Mouse (Mus musculus): ENCODE measurements around the gene Mblac2. TPM values are rescaled to one million over a fixed set of nuclear protein-coding genes. Genes with fewer than 3 reads are reported as not detected.

The Mblac2 gene
- 5.9 and 7.8 TPM in 2 replicates for polyA plus RNA-seq (2014; fragmentation: Nextera tagmentation; extraction: Ambion mirVana)

- DNase-seq (ENCODE audit: low spot score, missing footprints) = peak; percentile 100
- H3K36me3 ChIP-seq (ENCODE audit: control insufficient read depth, insufficient read depth, low read length) = no peaks in the 10 kb centered on the region
- peak within 1 kb of the TSS; percentile 71 for H3K9ac ChIP-seq (ENCODE audit: low read length)
- peak within 1 kb of the TSS; percentile 87 for H3K4me3 ChIP-seq (ENCODE audit: low read depth, low read length)
- ATAC-seq (ENCODE audit: low FRiP score) = peak; percentile 97
- H3K9me3 ChIP-seq (ENCODE audit: control insufficient read depth, low read length) = no peaks in the 10 kb centered on the region
- H3K4me2 ChIP-seq = peak within 1 kb of the TSS; percentile 99
- under 1% methylated on average over 59 of the region's 61 CpGs for WGBS
- H3K27me3 ChIP-seq (ENCODE audit: control insufficient read depth, insufficient read depth, low read length) = no peaks in the 10 kb centered on the region
- H3K27ac ChIP-seq (ENCODE audit: low read depth, low read length) = peak within 1 kb of the TSS; percentile 50; the same call in 1 of the 2 replicates
- peaks cover 13% of the 10 kb centered on the region for H3K4me1 ChIP-seq (ENCODE audit: control insufficient read depth, insufficient read depth, low read length)
These were observed at the start of gene Mblac2, which contains the start of gene Polr3g for GRCm38 (mm10) chr13:81710775-81711545. Gene Mblac2, plus strand, starts transcription at chr13:81711341. Gene Polr3g, minus strand, starts transcription at chr13:81711013.

DNA sequence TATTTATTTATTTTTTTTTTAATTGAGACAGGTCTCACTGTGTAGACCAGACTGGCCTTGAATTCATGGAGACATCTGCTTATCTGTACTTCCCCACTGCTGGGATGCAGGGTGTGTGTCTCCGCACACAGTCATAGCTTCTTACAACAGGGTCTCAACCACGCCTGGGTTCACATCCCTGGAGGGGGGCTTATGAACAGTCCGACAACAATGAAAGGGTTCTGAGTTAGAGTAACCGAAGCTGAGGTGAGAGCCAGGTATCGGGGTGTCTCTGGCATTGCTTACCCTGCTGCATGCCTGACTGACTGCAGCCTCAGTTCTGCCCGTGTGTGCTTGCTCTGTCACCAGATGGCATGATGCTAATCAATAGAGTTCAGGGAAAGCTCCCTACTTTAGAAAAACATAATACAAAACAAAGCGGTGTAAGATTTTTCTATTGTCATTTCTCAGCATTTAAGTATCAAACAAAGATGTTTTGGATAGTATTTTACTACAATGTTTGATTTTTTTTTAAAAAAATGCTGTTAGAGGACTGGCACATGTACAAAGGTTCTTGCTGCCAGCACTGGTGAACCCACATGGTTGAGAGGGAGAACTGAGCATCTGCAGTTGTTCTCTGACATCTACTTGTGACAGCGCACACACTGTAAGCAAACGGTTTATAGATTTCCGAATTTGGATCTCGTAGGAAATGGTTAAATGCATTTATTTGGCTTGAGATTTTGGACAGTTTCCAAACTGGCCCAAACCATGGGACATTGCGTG lies 47.4 kb upstream of the Mblac2 start:
- Histone ChIP-seq H3K36me3 (ENCODE audit: control insufficient read depth, insufficient read depth, low read length) (peaks cover 8% of the 10 kb centered on the region), H3K9ac (ENCODE audit: low read length) (no peak overlapping the region), H3K4me3 (ENCODE audit: low read depth, low read length) (no peak overlapping the region), H3K27ac (ENCODE audit: low read depth, low read length) (no peak overlapping the region), H3K9me3 (ENCODE audit: control insufficient read depth, low read length) (no peaks in the 10 kb centered on the region), H3K4me1 (ENCODE audit: control insufficient read depth, insufficient read depth, low read length) (peaks cover 3% of the 10 kb centered on the region; the same call in 1 of the 2 replicates), H3K27me3 (ENCODE audit: control insufficient read depth, insufficient read depth, low read length) (no peaks in the 10 kb centered on the region), H3K4me2 (no peak overlapping the region)
- DNase-seq (ENCODE audit: low spot score, missing footprints) (no peak), ATAC-seq (ENCODE audit: low FRiP score) (no peak)
- WGBS = 91% methylated on average over 12 of the region's 12 CpGs

GRCm38 (mm10) chr13:81664331-81664698 lies 46.8 kb upstream of the Mblac2 start:
- no peak for DNase-seq (ENCODE audit: low spot score, missing footprints)
- peaks cover 8% of the 10 kb centered on the region for H3K36me3 ChIP-seq (ENCODE audit: control insufficient read depth, insufficient read depth, low read length)
- ATAC-seq (ENCODE audit: low FRiP score) = no peak

GRCm38 (mm10) chr13:81667713-81668112 lies 43.4 kb upstream of the Mblac2 start:
- no peaks in the 10 kb centered on the region for H3K4me1 ChIP-seq (ENCODE audit: control insufficient read depth, insufficient read depth, low read length)
- peaks cover 14% of the 10 kb centered on the region for H3K36me3 ChIP-seq (ENCODE audit: control insufficient read depth, insufficient read depth, low read length)
- no peak for DNase-seq (ENCODE audit: low spot score, missing footprints)

More at GRCm38 (mm10) chr13:81664331-81664698, 46.8 kb upstream of the Mblac2 start:
- H3K9ac ChIP-seq (ENCODE audit: low read length) = no peak overlapping the region
- H3K4me2 ChIP-seq = no peak overlapping the region
- no peaks in the 10 kb centered on the region for H3K27me3 ChIP-seq (ENCODE audit: control insufficient read depth, insufficient read depth, low read length)
- no peaks in the 10 kb centered on the region for H3K4me1 ChIP-seq (ENCODE audit: control insufficient read depth, insufficient read depth, low read length)
- WGBS = 92% methylated on average over 5 of the region's 5 CpGs
- H3K27ac ChIP-seq (ENCODE audit: low read depth, low read length) = no peak overlapping the region
- H3K4me3 ChIP-seq (ENCODE audit: low read depth, low read length) = no peak overlapping the region
- H3K9me3 ChIP-seq (ENCODE audit: control insufficient read depth, low read length) = no peaks in the 10 kb centered on the region

DNA sequence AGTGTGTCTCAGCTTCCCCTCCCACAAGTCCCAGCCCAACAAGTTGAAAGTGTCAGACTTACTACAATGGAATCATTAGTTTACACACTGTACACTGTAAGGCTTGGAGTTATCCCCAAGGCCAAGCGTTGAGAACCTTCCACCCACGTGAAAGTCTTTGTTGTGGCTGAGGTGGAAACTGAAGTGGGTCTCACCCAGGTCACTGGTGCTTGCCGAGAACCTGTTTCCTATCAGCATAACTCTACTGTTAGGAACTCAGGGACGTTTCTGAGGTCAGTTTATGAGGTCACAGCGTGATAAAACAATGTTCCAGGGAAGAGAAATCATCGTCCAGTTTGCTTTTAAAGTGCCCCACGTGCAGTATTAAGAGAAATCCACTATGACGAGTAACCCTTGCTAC lies 35.8 kb upstream of the Mblac2 start:
- Histone ChIP-seq H3K27ac (ENCODE audit: low read depth, low read length) (no peak overlapping the region), H3K4me3 (ENCODE audit: low read depth, low read length) (no peak overlapping the region), H3K4me2 (no peak overlapping the region), H3K4me1 (ENCODE audit: control insufficient read depth, insufficient read depth, low read length) (no peaks in the 10 kb centered on the region), H3K36me3 (ENCODE audit: control insufficient read depth, insufficient read depth, low read length) (no peaks in the 10 kb centered on the region; the same call in 1 of the 2 replicates), H3K27me3 (ENCODE audit: control insufficient read depth, insufficient read depth, low read length) (no peaks in the 10 kb centered on the region), H3K9me3 (ENCODE audit: control insufficient read depth, low read length) (no peaks in the 10 kb centered on the region), H3K9ac (ENCODE audit: low read length) (no peak overlapping the region)
- no peak for ATAC-seq (ENCODE audit: low FRiP score)
- DNase-seq (ENCODE audit: low spot score, missing footprints) = no peak
- WGBS = 86% methylated on average over 8 of the region's 8 CpGs

More at GRCm38 (mm10) chr13:81667713-81668112, 43.4 kb upstream of the Mblac2 start:
- 91% methylated on average over 5 of the region's 5 CpGs for WGBS
- H3K9ac ChIP-seq (ENCODE audit: low read length) = no peak overlapping the region
- no peaks in the 10 kb centered on the region for H3K27me3 ChIP-seq (ENCODE audit: control insufficient read depth, insufficient read depth, low read length)
- H3K4me2 ChIP-seq = no peak overlapping the region
- ATAC-seq (ENCODE audit: low FRiP score) = no peak
- no peak overlapping the region for H3K4me3 ChIP-seq (ENCODE audit: low read depth, low read length)
- no peak overlapping the region for H3K27ac ChIP-seq (ENCODE audit: low read depth, low read length)
- H3K9me3 ChIP-seq (ENCODE audit: control insufficient read depth, low read length) = no peaks in the 10 kb centered on the region

DNA sequence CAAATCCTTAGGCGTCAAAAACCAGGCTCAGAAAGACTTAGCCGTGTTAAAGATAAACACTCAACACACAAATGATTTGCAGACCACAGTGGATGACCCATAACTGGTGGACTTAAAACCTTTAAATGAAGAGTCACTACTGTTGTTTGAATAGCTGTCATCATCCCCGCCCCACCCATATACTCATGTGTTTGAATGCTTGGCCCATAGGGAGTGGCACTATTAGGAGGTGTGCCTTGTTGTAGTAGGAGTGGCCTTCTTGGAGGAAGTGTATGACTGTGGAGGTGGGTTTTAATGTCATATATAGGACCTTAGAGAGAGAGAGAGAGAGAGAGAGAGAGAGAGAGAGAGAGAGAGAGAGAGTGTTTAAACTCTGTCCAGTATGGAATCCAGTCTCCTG lies 28.0 kb upstream of the Mblac2 start:
- H3K4me3 ChIP-seq (ENCODE audit: low read depth, low read length) = no peak overlapping the region
- H3K4me2 ChIP-seq = no peak overlapping the region
- H3K4me1 ChIP-seq (ENCODE audit: control insufficient read depth, insufficient read depth, low read length) = no peaks in the 10 kb centered on the region
- H3K9me3 ChIP-seq (ENCODE audit: control insufficient read depth, low read length) = no peaks in the 10 kb centered on the region
- 92% methylated on average over 3 of the region's 3 CpGs for WGBS
- H3K9ac ChIP-seq (ENCODE audit: low read length) = no peak overlapping the region
- H3K36me3 ChIP-seq (ENCODE audit: control insufficient read depth, insufficient read depth, low read length) = no peaks in the 10 kb centered on the region
- ATAC-seq (ENCODE audit: low FRiP score) = no peak
- H3K27ac ChIP-seq (ENCODE audit: low read depth, low read length) = no peak overlapping the region
- no peak for DNase-seq (ENCODE audit: low spot score, missing footprints)
- H3K27me3 ChIP-seq (ENCODE audit: control insufficient read depth, insufficient read depth, low read length) = no peaks in the 10 kb centered on the region

DNA sequence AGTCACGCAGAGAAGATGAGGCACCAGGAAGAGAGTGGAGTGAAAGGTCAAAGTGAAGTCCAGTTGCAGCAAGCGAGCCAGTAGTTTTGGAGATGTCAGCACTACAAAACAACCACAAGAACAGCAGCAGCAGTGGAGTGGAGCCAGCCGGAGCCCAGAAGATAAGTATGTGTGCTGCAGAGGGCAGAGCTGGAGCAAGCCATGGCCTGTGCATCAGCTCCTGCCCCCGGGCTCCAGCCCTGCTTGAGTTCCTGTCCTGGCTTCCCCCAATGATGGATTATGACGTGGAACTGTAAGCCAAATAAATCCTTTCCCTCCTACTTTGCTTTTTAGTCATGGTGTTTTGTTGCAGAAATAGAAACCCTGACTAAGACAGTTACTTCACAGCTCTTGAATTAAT lies 26.9 kb upstream of the Mblac2 start:
- no peak for ATAC-seq (ENCODE audit: low FRiP score)
- WGBS = 95% methylated on average over 5 of the region's 5 CpGs
- Histone ChIP-seq H3K9me3 (ENCODE audit: control insufficient read depth, low read length) (no peaks in the 10 kb centered on the region), H3K4me3 (ENCODE audit: low read depth, low read length) (no peak overlapping the region), H3K4me2 (no peak overlapping the region), H3K4me1 (ENCODE audit: control insufficient read depth, insufficient read depth, low read length) (no peaks in the 10 kb centered on the region), H3K36me3 (ENCODE audit: control insufficient read depth, insufficient read depth, low read length) (no peaks in the 10 kb centered on the region), H3K27me3 (ENCODE audit: control insufficient read depth, insufficient read depth, low read length) (no peaks in the 10 kb centered on the region), H3K9ac (ENCODE audit: low read length) (no peak overlapping the region), H3K27ac (ENCODE audit: low read depth, low read length) (no peak overlapping the region)
- DNase-seq (ENCODE audit: low spot score, missing footprints) = no peak

GRCm38 (mm10) chr13:81684884-81685283 lies 26.3 kb upstream of the Mblac2 start:
- Histone ChIP-seq H3K27me3 (ENCODE audit: control insufficient read depth, insufficient read depth, low read length) (no peaks in the 10 kb centered on the region), H3K9ac (ENCODE audit: low read length) (no peak overlapping the region), H3K27ac (ENCODE audit: low read depth, low read length) (no peak overlapping the region), H3K4me3 (ENCODE audit: low read depth, low read length) (no peak overlapping the region), H3K4me2 (no peak overlapping the region), H3K4me1 (ENCODE audit: control insufficient read depth, insufficient read depth, low read length) (no peaks in the 10 kb centered on the region), H3K9me3 (ENCODE audit: control insufficient read depth, low read length) (no peaks in the 10 kb centered on the region), H3K36me3 (ENCODE audit: control insufficient read depth, insufficient read depth, low read length) (no peaks in the 10 kb centered on the region)
- ATAC-seq (ENCODE audit: low FRiP score) (no peak), DNase-seq (ENCODE audit: low spot score, missing footprints) (no peak)
- 91% methylated on average over 3 of the region's 3 CpGs for WGBS

DNA sequence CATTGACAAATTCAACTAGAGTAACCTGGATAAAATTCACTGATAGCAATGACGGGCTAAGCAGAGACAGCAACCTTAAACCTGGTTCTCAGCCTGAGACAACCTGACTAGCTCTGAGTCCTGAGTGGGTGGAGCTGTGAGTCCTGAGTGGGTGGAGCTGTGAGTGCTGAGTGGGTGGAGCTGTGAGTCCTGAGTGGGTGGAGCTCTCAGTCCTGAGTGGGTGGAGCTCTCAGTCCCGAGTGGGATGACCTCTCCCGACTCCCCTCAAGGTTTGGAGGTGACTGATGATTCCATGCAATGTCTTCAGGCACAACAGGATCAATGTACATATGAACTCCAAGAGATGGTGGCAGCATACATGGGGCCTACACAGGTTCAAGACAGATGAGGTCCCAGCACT lies 21.6 kb upstream of the Mblac2 start:
- no peak overlapping the region for H3K27ac ChIP-seq (ENCODE audit: low read depth, low read length)
- H3K9ac ChIP-seq (ENCODE audit: low read length) = no peak overlapping the region
- H3K36me3 ChIP-seq (ENCODE audit: control insufficient read depth, insufficient read depth, low read length) = no peaks in the 10 kb centered on the region
- H3K4me3 ChIP-seq (ENCODE audit: low read depth, low read length) = no peak overlapping the region
- ATAC-seq (ENCODE audit: low FRiP score) (no peak), DNase-seq (ENCODE audit: low spot score, missing footprints) (no peak)
- H3K27me3 ChIP-seq (ENCODE audit: control insufficient read depth, insufficient read depth, low read length) = no peaks in the 10 kb centered on the region
- H3K9me3 ChIP-seq (ENCODE audit: control insufficient read depth, low read length) = no peaks in the 10 kb centered on the region
- no peak overlapping the region for H3K4me2 ChIP-seq
- 92% methylated on average over 3 of the region's 3 CpGs for WGBS
- no peaks in the 10 kb centered on the region for H3K4me1 ChIP-seq (ENCODE audit: control insufficient read depth, insufficient read depth, low read length)

Data from midbrain, embryonic 11.5 days (tissue).